Mouse (Mus musculus) gastrocnemius, postnatal 4 days (tissue): ENCODE measurements around the gene Dnah10. TPM values are rescaled to one million over a fixed set of nuclear protein-coding genes. Genes with fewer than 3 reads are reported as not detected.
"Not testable (repeated sequence)": the region's sequence is repeated elsewhere in the genome, so short reads cannot be mapped to it uniquely, and the experiment has no call there.

Source experiments
- DNase-seq, 2 experiments: peaks; one replicate each; pipeline ENCODE4 v3.0.0; 2021 to 2022; ENCODE audit warnings: low spot score in 2 of 2, mixed read lengths in 2 of 2
- long read RNA-seq, 2 experiments: library from polyadenylated mRNA; stranded (forward); transcript quantifications; one replicate each; pipeline ENCODE4 v2.0.0; 2021
- total RNA-seq, 2 experiments: library from RNA; stranded (reverse); gene quantifications; 2 replicates each; pipeline ENCODE4 v1.2.3; 2021

Gene Dnah10
- total RNA-seq, result under 1 TPM; 0.10 TPM
- long read RNA-seq, experiment 1, result 0 reads
- long read RNA-seq, experiment 2, result 0 reads

DNA sequence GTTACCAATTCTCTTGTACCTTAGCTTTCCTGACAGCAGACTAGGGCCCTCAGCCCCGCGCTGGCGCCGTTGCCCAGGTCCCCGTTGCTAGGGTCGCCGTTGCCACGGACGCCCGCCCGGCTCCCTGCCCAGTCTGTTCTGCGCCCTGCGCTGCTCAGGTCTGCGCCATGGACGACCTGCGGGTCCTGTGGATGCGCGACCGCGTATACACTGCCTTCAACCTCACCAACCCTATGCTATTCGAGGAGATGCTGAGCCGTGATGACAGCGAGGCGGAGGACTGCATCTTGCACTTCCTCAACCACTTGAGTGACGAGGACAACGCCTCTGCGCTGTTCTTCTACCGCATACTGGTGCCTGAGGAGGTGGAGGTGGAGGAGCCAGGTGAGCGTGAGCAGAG, at the start of gene Dnah10:
TSS of gene Dnah10 (plus strand) at position 89 of the 400 bp plus-strand sequence.
- DNase-seq, result no peak

DNA sequence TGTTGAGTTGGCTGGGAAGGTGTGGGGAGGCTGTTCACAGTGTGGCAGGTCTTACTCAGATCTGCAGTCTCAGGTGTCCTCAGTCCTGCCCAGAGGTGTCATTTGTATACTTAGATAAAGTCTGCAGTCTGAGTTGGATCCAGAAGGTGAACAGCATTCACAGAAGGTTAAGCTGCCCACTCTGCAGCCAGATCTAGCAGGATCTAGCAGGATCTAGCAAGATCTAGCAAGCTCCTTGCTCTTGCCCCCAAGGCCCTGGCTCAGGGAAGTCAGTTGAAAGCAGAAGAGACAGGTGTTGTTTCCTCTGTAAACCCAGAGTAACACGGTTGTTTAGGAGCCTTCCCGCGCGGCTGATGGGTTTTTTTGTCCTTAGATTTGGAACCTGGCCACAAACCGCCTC, 11.1 kb upstream of the Dnah10 start:
- no peak for DNase-seq

DNA sequence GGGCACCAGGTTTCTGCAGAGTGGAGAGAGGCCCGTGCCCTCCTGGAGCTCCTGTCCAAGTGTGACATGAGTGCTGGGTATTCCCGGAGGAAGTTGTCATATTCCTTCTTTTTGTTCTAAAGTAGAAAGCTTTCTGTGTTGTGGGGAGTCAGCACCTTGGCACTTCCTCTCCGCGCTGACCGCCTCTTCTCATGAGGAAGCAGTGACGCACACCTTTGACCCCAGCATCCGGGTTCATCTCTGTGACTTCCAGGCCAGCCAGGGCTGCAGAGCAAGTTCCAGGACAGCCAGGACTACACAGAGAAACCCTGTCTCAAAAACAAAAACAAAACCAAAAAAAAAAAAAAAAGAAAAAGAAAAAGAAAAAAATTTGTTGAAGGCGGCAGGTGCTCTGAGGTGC, 9.8 kb upstream of the Dnah10 start:
- no peak for DNase-seq

DNA sequence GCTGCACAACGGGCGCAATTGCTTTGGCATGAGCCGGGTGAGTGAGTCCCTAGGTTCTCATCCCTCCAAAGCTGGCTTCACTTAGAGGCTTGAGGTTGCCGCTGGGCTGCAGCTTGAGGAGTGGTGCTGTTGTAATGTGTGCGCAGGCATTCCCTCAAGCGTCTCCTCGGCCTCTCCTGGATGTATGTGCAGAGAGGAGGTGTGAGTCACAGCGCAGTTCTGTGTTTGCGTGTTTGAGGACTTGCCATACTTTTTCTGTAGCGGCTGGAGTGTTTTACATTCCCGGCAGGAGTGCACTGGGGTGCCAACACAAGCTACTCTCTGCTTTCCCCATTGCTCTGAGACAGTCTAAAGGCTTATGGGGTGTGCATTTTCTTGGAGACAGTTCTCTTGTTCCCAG, 6.9 kb upstream of the Dnah10 start:
- DNase-seq, result no peak

DNA sequence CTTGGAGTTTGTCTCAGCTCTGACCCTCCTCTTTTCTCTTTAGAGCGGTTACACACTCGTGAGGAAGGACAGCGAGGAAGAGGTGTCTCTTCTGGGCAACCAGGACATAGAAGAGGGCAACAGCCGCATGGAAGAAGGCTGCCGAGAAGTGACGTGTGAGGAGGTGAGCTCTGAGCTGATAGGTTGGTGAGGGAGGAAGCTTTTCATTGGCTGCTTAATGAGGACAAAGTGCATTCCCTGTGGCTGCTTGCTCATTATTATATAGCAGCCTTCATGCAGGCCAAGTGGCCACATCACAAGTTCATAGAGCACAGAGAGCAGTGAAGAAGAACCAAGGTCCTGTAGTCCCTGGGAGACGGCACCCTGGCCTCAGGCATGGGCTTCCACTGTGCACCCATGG, 6.5 kb upstream of the Dnah10 start:
- DNase-seq, result no peak

DNA sequence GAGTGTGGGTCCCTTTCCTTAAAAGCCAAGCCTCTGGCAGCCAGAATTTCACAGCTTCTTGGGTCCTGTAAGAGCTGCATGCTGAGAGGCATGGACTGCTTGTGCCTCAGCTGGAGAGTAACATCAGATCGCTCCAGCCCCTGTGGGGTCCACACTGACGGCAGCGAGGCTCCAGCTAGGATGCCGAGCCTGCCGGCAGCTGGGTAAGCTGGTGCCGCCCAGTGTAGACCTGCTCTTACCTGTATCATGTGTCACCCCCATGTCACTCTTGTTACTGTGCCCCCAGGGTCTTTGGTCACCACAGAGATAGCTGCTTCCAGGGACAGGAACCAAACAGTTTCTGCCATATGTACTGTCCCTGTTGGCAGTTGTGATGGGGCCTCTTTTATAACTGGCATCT, 1.8 kb upstream of the Dnah10 start:
- no peak for DNase-seq

DNA sequence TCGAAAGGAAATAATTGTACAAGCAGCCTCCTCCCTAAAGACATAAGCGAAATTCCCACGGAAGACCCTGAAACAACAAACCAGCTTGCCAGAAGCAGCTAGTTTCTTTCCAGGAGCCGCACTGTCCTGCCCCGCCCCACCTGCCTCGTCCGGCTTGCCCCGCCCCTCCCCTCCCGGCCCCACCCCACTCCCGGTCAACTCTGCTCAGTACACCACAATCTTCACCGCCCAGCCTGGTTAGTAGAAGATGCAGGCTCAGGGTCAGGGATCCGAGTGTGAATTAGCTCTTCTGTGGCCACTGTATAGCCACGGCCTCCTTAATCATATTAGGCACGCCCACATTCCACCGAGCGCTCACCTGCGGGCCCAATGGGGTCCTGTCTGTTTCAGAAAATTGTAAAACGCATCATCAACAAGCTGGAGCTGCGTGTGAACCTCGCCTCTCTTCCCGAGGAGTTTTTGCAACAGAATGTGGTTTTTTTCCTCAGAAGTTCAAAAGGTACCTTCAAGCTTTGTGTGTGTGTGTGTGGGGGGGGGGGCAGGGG, 4.8 kb downstream of the Dnah10 start:
- no peak for DNase-seq

DNA sequence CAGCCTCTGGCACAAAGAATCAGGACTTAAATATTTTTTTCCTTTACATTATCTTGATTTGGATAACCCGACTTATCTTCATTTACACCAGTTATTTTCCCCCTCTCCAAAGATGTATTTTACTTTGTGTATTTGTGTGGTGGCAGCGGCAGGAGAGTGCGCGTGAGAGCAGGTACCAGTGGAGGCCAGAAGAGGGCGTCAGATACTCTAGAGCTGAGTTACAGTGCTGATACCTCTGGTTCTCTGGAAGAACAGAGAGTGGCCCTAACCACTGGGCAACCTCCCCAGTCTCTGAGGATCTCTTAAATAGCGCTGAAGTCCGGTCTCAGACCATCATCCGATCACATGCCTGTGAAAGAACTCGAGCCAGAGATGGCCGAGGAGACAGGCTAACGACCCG, 9.1 kb downstream of the Dnah10 start:
- no peak for DNase-seq

DNA sequence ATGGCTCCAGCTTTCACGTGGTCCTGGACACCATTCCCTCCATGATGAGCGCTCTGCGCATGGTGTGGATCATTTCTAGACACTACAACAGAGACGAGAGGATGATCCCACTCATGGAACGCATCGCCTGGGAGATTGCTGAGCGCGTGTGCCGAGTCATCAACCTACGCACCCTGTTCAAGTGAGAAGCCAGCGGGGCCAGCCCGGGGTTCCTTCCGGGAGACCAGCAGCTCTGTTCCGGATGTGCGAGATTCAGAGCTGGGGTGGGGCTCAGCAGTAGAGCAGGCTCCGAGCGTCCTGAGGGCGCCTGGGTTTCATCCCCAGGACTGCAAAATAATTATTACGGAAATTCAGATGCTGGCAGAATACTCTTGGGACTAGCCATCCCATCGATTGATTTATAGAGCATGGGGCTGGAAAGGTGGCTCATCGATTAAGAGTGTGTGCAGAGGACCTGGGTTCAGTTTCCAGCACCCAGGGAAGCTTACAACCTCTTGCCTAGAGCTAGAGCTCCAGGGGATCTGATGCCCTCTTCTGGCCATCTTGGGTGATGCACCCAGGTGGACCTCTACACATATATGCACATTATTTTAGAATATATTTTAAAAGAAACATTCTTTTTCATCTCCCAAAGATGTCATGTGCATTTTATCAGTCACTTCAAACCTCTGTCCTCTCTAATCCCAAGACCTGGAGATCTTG, 17.2 kb downstream of the Dnah10 start:
- no peak for DNase-seq

DNA sequence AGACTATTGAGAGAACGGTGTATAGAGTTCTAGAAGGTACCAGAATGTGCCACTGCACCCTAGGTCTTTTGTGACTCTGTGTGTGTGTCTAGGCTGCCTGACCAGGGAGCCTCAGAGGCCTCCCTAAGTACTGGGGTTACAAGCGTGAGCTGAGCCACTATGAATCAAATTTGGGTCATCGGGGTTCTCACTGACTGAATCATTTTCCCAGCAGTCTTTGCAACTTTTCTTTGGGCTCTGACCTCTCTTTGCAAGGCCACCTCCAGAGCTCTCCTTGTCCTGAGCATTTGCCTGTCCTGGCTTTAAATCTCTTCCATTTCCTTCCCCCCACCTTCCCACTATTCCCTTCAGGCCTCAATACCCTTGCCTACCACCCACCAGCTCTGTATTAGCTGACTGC, 19.0 kb downstream of the Dnah10 start:
- DNase-seq, result no peak

DNA sequence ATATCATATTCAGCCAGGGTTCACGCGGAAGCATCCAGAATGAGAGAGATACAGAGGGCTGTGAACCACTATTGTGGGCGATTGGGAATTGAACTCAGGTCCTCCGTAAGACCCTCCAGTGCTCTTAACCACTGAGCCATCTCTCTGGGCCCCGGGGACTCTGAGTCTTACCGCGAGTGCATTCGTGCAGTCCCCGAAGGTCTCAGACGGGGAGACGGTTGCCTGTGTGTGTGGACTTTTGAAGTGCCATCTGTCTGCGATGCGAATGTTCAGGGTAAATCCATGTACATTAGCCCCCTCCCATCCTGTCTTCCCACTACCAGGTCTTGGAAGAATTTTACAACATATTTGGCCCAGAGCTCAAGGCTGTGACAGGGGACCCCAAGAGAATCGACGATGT, 21.3 kb downstream of the Dnah10 start:
- no peak for DNase-seq

DNA sequence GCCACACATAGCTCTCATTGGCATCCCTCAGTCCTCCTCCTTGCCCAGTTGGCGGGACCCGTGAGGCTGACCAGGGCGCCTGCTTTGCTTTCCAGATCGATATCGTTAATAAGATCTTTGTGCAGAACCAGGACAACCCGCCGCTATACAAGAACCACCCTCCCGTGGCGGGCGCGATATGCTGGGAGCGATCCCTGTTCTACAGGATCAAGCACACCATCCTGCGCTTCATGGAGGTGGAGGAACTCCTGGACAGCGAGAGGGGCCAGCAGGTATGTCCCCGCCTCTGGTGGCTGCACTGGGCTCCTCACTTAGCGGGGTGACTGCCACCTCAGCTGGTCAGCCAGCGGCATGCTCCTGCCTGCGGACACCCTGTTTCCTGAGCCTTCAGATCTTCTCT, 23.4 kb downstream of the Dnah10 start:
- no peak for DNase-seq

DNA sequence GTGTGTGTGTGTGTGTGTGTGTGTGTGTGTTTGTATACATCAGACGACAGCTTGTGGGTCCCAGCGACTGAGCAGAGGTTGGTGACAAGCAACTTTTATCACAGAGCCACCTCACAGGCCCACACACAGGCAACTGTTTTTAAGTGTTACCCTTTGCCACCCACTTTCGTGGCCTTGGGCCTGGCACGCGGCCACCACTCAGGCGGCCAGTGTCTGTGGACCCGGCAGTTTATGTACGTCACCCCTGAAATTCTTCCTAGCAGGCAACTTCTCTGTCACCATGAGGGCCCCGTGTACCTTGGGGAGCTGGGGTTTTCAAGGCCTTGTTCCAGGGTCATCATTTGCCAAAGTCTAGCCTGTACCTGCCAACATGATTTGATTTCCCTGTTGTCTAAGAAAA, 26.8 kb downstream of the Dnah10 start:
- DNase-seq, result no peak

DNA sequence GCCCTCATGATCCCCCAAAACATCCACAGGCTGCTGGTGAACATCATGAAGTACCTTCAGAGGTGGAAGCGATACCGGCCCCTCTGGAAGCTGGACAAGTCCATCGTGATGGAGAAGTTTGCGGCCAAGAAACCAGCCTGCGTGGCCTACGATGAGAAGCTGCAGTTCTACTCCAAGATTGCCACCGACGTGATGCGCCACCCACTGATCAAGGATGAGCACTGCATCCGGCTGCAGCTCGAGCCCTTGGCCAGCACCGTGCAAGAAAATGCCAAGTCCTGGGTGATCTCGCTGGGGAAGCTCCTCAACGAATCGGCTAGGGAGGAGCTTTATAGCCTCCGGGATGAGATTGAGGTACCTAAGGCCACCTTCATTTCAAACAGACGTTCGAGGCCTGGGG, 36.1 kb downstream of the Dnah10 start:
- no peak for DNase-seq

DNA sequence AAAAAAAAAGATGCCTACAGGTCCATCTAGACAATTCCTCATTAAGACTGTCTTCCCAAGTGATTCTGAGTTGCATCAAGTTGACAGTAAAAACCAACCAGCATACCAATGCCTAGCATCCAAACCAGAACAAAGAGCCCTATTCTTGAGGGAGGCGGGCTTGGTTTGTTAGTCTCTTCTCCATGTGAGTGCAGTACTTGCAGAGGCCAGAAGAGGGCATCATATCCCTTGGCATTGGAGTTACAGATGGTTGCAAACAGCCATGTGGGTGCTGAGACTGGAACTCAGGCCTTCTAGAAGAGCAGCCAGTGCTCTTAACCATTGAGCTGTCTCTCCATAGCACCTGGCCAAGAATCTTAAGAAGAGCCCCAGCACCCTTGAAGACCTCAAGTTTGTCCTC, 36.9 kb downstream of the Dnah10 start:
- no peak for DNase-seq

DNA sequence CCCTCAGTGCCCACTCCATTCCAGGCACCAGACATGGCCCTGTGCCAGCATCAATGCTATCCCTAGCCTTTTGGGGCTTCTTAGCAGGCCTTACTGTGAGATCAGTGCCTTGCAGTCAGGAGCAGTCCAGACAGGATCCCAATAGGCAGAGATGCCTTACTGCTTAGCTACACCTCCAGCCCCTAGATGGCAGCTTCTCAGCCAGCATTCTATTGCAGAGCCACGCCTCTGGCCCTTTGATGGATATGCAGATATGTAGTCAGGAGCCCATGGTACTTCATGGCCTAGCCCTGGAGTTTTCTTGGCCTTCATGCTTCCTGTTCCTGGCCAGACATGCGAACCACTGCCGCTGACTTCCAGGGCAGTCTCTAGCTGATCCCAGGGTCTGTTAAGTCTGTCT, 49.7 kb downstream of the Dnah10 start:
- no peak for DNase-seq

DNA sequence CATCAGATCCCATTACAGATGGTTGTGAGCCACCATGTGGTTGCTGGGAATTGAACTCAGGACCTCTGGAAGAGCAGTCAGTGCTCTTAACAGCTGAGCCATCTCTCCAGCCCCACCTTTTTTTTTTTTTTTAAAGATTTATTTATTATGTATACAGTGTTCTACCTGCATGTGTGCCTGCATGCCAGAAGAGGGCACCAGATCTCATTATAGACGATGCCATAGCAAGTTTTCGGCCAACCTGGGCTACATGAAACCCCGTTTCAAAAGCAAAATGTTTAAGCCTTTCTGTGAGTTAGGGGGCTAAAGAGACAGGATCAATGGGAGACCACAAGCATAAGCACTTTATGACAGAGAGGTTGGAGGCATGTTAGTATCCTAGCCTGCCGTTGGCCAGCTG, 51.4 kb downstream of the Dnah10 start:
- not testable (repeated sequence) for DNase-seq

DNA sequence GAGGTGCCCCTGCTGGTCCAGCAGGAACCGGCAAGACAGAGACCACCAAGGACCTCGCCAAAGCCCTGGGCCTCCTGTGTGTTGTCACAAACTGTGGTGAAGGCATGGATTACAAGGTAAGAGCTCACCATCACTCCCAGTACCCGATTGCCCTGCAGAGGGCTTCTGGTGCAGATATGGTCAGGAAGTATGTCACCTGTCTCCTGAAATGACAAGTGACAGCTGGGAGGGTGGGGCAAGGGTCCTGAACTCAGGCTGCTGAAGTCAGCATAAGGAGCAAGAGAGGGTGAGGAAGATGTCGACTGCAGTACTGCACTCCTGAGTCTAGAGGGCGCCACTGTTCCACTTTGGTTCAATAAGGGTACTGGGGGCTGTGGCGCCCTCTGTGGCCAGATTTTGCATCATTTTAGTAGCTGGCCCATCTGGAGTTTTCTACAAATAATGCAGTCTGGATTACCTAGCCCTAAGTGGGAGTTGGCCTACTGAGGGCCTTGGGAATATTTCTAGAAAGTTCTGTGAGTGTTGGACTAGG, 52.4 kb downstream of the Dnah10 start:
- peak; percentile 40 to 62 for DNase-seq

DNA sequence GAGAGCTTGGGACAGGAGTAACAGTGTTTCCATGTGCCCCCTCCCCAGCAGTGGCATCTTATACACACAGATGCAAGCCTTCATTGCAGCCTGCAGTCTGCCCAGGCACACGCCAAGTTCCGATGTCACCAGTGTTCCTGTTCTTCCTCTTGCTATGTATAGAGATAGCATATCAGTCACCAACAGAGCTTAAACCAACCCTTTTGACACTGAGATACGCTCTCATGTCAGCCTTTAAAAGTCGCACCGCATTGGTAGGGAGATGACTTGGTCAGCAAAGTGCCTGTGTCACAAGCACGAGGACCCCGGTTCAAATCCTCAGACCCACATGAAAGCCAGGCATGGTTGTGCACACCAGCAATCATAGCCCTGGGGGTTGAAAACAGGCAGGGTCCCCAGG, 55.0 kb downstream of the Dnah10 start:
- no peak for DNase-seq

DNA sequence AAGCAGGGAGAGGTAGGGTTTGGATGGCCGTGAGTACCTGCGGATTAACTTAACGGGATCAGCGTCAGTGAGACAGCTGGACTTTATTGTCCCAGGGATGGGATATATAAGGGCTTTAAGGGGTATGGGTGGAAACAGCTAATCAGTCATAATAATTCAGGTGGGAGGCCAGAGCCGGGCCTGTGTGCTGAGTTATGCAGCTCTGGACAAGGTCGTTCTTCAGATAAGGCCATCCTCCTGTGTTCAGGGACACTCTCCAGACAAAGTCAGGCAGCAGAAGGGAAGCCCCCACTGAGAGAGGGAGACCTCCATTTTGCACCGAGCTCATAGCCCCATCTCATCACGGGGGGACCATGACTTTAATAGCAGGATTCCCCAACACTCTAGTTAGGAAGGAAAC, 56.8 kb downstream of the Dnah10 start:
- no peak for DNase-seq

DNA sequence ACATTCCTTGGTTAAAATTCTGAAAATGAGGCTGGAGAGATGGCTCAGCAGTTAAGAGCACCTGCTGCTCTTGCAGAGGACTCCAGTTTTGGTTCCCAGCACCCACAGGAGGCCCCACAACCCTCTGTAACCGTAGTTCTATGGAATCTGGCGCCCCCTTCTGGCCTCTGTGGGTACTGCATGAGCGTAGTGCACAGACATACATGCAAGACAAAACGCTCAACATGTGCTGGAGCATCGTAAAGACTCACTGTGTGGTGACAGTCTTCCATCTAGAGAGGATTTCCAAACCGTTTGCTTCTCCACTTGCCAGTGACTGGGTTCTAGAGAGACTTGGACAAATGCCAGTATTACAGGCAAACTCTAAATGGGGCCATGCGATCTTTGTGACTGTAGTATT, 60.8 kb downstream of the Dnah10 start:
- DNase-seq, result no peak

DNA sequence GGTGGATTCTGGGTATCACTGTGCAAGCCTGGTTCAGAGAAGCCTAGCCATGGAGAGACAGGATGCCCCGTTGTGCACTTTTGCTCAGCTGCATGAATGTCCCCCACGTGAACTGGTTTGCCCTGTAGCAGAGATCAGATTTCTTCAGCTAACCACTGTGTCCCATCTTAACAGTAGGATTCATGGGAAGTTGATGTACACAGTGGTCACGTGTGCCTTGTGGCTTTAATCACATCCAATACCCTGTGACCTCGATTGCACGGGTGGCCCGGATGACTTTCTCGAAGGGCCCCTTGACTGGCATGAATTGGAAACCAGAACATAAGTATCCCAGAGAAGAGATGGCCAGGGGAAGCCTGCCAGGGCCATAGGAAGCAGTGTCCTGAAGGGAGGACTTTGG, 67.2 kb downstream of the Dnah10 start:
- no peak for DNase-seq

DNA sequence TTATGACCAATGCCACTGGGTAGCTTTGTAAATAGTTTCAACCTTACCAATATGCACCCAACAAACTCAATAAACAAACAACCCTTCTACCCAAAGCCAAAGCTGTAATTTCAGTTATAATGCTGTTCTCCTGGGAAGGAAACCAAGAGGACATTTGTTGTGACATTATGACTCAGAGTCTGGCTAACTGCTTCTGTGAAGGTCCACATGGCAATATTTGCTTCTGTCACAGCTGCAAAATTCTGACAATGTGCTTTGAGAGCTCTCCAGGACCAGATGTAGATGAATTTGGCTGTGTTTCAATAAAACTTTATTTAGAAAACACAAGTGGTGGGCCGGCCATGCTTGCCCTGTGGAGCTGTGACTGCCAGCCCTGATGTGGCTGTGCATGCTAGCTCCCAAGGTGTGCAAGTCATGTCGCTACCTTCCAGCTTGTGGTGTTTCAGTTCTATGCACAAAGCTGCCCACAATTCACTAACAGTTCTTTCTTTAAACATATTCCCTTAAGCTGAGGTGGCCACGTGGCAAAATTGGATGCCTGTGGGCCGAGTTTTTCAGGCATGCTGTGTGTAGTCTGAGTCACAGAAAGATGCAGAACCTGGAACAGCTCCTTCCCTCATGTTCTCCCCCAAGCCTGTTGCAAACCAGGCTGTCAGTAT, 85.0 kb downstream of the Dnah10 start:
- no peak for DNase-seq
